Comparison of ENCODE assay signal across 22 mouse cellular contexts in the genomic region with DNA sequence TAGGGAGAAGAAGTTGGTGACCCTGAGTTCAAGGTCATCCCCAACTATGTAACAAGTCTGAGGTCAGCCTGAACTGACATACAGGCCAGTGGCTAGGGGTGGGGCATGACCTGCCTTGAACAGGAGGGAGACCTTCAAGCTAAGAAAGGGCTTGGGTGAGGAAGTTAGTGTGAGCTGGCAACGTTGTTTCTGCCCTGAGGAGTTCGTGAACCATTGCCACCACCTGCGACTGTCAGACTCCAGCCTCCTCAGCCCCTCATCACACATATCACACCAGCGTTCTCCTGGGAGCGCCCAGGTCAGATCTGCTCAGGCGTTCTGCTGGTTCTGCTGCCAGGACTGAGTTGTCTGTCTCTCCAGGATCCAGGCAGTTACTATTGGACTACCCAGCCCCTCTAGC. TPM values are rescaled to one million over a fixed set of nuclear protein-coding genes. Genes with fewer than 3 reads are reported as not detected.
"Had no signal": no experiment of that assay in that cellular context is flagged by ENCODE, and none has a peak within 500 bp of the region (broad histone marks: within the 10 kb centered on the region; RNA-seq: fewer than 3 reads in every experiment).

No protein-coding gene starts in this region.

- H3K4me3 ChIP-seq: heart, embryonic 10.5 days; heart, embryonic 12.5 days; heart, embryonic 13.5 days; heart, embryonic 15.5 days; hindbrain, embryonic 10.5 days; hindbrain, embryonic 12.5 days; hindbrain, embryonic 13.5 days; hindbrain, embryonic 15.5 days; intestine, embryonic 15.5 days; kidney, embryonic 15.5 days; layer of hippocampus, adult 2 months had no signal

- H3K36me3 ChIP-seq: heart, embryonic 10.5 days; heart, embryonic 12.5 days; heart, embryonic 13.5 days; heart, embryonic 15.5 days; hindbrain, embryonic 10.5 days; hindbrain, embryonic 12.5 days; hindbrain, embryonic 13.5 days; hindbrain, embryonic 15.5 days; intestine, embryonic 15.5 days; kidney, embryonic 15.5 days had no signal

- H3K27ac ChIP-seq: heart, embryonic 10.5 days; heart, embryonic 13.5 days; heart, embryonic 15.5 days; hindbrain, embryonic 10.5 days; hindbrain, embryonic 12.5 days; hindbrain, embryonic 13.5 days; hindbrain, embryonic 14.5 days; hindbrain, embryonic 15.5 days; hindbrain, postnatal 0 days; intestine, embryonic 15.5 days; kidney, embryonic 15.5 days; kidney, postnatal 0 days; layer of hippocampus, adult 2 months had no signal

- H3K27me3 ChIP-seq: heart, embryonic 15.5 days; hindbrain, embryonic 15.5 days; intestine, embryonic 15.5 days; kidney, embryonic 15.5 days had no signal

- H3K4me1 ChIP-seq: hindbrain, embryonic 15.5 days had no signal

- DNase-seq: heart, postnatal 4 days; kidney, adult 11 months; kidney, postnatal 10 days; layer of hippocampus, adult 9-11 months; layer of hippocampus, postnatal 36 days had no signal

- H3K4me2 ChIP-seq: heart, embryonic 11.5 days; heart, embryonic 12.5 days; heart, embryonic 13.5 days; heart, embryonic 15.5 days; hindbrain, embryonic 12.5 days; hindbrain, embryonic 13.5 days; hindbrain, embryonic 14.5 days; hindbrain, embryonic 15.5 days; intestine, embryonic 15.5 days; kidney, embryonic 15.5 days had no signal

RNA-seq across cellular contexts. Expression of a gene that starts 20.5 kb away (rescaled TPM):
- total RNA-seq: hematopoietic stem cell, adult 5-6 weeks had no signal
- polyA plus RNA-seq: inflammation-experienced regulatory T-cells, adult 6 months had no signal
